Mouse (Mus musculus) urinary bladder, adult 2 months (tissue): ENCODE measurements around the gene Tjp2. TPM values are rescaled to one million over a fixed set of nuclear protein-coding genes. Genes with fewer than 3 reads are reported as not detected.
A peak's percentile ranks its signal among the peaks of the same experiment; 100 is the strongest.
"Not testable (repeated sequence)": the region's sequence is repeated elsewhere in the genome, so short reads cannot be mapped to it uniquely, and the experiment has no call there.

Experiments used
- DNase-seq: peaks from one replicate; pipeline ENCODE4 v3.0.0; 2022; ENCODE audit warnings: low spot score
- polyA plus RNA-seq: library from polyadenylated mRNA; depleted of rRNA; stranded (reverse); fragments of >200 nt; gene quantifications from 2 replicates; pipeline ENCODE4 v1.2.3, GENCODE M21; 2012; rRNA removed

The Tjp2 gene
- 32.2 and 35.7 TPM in 2 replicates for polyA plus RNA-seq

DNA sequence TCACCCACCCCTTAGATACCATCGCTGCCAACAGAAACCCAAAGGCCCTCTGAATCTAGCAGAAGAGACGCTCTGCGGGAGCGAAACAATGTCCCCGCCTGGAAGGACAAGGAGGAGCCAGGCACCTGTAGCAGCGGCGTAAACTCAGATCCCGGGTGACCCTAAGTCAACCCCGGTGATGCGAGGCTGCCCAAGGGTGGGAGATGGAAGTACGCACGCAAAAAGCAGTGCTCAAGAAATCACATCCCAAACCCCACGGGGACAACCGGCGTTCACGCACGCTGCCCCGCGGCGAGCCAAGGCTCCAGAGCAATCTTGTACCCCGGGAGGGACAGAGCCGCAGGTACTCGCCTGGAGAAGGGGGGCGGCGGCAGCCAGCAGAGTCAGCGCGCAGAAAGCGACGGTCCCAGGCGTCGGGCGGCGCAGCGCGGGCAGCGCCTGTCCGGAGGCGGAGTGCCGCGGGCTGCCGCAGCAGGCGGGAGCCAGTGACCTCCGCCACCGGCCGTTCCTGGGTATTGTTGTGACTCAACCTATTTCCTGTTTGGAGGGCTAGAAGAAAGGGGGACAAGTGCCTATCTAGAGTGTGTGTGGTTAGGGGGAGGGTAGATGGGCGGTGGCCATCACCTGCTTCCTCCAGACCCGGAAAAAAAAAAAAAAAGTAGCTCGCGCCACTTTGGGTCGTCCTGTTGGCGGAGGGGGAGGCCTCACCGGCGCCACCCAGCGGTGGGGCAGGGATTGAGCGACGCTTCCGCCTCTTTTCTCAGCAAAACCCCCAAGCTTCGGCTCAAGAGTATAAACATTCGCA is at the start of gene Tjp2:
TSS of gene Tjp2 (minus strand) at position 531 of the 805 bp plus-strand sequence.
- peak; percentile 69 for DNase-seq

DNA sequence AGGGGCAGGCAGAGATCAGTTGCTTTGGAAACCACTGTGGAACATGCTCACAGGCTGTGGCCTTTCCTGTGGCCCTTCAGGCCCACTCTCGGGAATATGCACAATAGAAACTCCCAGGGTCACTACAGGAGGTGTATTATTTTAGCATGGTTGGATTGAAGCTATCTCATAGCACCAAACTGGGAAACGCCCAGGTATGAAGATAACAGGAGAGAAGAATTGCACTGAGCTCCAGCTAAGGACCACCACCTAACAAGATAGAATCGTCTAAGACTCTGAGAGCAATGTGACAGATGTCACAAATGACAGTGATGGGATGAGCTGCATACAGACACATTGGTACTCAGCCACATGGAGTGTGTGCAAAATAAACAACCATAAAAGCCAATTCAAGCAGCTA is 49.5 kb upstream of the Tjp2 start:
- DNase-seq, result no peak

DNA sequence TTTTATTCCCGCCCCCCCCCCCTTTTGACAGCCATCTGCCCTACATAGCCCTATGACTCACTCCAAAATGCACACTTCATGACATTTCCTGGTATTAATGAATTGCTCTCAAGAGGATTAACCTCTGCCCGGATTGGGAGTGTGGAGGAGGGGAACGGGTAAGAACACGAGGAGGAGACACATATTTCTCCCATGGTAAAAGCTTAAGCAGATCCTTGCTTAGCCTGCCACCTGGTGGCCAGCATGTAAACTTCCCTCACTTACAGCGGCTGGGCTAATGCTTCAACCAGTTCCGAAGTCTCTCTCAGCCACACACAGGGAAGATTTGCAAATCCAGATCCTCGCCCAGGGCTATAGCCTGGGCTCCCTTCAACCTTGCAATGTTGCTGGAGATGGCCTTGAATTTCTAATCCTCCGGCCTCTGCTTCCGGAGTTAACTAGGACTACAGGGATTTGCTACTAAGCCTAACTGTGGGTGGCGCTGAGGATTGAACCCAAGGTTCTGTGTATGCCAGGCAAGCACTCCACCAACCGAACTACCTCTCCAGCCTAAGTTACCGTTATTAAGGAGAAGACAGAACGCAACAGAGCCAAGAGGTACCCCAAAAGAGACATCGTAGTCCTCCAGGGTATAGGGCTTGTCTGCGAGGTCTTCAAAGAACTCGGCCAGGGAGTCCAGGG is 47.1 kb upstream of the Tjp2 start:
- peak; percentile 65 for DNase-seq

DNA sequence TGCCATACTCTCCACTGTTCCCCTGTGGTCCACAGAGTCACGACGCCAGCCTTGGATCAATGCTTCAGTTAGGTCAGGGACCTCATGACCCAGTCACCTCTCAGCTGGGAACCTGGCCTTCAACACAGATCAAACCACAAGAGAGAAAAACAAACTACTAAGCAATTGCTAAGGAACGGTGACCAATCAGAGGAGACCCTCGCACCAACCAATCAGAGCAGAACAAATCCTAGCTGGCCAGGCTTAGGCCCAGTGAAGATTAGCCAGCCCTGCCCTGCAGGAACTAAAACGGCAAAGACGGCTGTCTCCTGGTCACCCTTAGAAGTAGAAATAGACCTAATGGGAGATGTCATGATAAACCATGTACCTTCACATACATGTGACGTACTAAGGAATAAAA is 46.5 kb upstream of the Tjp2 start:
- DNase-seq, result no peak

DNA sequence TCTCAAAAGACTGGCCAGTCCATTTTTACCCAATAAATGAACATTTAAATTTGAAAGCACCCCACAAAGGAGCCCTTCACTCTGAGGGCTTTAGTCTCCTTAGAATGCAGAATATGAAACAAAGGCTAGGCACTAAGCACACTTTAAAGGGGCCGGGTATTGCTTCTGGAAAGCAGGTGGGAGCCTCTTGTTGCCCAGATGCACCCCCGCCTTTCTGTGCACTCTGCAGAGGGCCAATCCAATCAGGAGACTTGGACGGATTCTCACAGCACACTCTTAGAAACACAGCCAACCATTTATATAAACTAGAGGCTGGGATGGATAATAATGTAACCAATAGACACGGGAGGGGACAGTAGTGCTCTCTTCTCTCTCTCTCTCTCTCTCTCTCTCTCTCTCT is 43.7 kb upstream of the Tjp2 start:
- no peak for DNase-seq

DNA sequence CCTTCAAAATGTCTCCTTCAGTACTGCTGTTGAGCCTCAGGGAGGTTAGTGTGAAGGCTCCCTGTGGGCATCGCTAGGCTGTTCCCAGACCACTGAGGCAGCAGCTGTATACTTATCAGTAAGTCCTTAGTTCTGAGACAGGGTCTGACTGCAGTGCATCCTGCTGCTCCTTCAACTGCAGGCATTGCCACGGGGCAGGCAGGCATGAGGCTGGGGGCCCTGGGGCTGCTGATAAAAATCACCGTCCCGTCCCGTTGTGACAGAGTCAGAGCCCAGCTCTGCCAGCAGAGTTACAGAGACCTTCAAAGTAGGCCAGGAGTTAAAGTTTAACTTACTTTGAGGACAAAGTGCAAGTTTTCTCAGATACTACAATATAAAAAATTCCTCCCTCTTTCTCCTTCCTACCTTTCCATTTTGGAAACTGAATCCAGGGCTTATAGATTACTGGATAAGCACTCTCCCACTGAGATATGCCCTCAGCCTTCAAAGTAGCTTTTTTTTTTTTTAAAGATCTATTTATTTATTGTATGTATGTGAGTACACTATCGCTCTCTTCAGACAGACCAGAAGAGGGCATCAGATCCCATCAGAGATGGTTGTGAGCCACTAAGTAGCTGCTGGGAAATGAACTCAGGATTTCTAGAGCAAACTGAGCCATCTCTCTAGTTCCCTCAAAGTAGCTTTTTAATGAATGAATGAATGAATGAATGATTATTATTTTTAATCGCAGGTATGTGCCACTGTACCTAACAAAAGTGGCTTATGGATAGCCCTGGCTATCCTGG is 41.4 kb upstream of the Tjp2 start:
- DNase-seq, result no peak

DNA sequence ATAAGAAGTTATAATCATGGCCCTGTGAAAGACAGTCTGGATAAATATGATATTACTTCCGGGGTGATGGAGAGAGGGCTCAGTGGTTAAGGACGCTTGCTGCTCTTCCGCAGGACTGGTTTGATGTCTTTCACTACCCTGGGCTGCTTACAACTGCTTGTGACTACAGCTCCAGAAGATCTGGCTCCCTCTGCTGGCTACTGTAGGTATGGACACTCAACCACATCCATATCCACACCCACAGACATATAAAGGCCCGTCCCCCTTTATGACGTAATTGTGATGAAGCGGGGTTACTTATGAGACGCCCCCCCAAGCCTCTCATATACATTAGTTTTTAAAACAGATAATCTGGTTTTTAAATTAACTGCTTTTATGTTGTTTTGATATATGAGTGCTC is 40.2 kb upstream of the Tjp2 start:
- no peak for DNase-seq

DNA sequence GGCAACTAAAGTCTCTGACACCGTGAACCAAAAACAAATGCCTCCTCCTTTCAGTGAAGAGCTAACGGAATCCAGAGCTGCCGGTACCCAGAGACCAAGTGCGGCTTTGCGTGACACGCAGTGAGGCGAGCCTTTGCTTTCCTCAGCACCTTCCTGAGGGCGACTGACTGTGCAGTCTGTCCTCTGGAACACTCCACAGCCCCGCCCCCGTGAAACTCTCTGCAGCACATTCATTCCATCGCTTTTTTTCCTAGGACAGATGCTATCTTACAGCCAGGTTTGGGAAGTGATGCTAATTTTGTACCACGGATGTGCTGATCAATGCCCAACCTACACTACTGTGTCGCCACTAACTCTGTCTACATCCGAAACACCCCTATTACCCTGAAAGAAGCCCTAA is 37.9 kb upstream of the Tjp2 start:
- no peak for DNase-seq

DNA sequence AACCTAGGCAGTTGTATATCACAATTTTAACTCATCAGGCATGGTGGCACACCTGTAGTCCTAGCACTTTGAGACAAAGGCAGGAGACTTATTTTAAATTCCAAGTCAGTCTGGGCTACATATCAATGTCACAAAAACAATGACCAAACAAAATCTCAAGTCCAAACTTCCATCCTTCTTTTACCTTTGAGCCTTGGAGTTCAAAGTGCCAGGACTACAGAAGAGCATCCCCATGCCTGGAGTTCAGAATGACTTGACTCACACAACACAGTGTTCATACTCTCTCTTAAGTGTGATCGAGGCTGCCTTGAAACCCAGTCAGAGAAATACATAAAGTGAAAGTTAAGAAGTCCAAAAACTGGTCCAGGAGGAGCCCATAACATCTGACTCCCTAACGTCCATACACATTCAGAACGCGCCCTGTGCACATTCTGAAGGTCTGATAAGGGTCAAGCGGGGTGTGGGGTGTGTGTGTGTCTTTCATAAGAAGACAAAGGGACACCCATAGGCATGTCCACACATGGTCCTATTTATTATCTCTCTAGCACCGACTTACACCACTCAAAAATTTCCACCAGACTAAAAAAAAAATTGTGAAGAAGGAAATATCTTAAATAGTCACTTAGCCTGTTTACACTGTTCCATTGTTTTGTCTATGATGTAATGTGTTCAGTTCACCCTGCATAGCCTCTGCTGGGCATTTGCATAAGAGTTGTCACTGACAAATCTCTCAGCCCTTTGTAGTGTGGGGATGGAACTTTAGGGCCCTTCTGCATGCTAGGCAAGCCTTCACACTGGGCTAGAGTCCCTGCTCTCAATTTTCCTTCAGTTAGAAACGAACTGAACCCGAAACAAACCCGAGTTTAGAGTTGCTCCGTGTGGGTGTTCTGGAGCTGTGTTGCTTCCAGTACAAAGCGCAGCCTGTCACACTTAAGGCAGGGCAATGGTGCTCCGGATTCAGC is 34.8 kb upstream of the Tjp2 start:
- no peak for DNase-seq

DNA sequence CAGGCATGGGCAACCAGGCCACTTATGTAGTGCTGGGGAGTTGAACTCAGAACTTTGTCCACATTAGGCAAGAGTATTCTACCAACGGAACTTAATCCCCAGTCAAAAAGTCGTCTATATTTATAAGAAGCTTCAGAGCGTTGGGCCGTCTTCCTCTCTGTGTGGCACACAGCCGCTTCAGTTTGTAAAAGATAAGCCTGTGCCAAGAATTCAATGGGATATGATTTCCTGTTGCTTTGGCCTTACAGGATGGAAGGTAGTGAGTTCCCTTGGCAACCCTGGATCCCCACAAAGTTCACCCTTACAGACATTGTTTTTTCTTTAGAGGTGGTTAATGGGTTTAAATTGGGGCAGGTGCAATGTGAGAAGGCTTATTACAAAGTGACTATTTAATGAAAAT is 33.5 kb upstream of the Tjp2 start:
- DNase-seq, result no peak

DNA sequence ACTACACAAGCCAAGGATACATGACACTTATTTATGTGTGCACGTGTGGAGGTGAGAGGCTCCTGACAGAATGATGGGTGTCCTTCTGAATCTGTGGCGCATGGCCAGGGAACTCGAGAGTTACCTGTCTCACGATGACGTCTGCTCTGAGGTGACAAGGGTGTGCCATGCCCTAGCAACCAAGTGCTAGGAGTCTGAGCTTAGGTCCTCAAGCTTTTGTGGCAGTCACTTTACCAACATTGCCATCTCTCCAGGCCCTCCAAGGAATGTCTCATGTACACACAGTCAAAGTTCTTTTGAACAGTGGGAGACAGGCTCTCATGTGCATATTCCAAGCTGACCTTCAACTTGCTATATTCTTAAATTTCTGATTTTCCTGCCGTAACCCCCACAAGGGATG is 33.1 kb upstream of the Tjp2 start:
- DNase-seq, result no peak

DNA sequence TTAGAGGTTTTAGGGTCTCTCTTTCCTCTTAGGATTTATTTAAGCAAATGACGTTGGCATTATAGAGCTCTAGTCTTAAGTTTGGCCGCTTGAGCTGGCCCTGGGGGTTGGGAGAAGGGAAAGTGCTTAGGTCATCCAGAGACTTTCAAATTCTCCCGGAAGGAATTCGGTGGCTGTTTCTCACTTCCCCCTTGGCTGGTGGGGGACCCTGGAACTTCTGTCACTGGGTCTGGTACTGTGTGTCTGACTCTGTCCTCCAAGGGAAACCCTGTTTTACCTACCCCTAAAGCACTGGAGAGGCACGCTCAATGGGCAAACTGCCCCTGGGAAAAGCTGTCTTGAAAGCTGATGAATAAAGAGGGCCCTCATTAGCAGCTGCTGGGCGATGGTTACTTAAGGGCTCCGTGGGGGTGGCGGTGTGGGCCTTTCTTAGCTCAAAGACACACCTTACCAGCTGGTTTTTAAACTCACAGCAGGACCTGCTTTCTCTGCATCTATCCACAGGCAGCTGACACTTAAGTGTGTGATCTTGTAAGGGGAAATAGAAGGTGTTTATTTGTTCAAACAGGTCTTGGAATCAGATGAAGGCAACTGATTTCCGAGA is 28.9 kb upstream of the Tjp2 start:
- DNase-seq, result no peak

DNA sequence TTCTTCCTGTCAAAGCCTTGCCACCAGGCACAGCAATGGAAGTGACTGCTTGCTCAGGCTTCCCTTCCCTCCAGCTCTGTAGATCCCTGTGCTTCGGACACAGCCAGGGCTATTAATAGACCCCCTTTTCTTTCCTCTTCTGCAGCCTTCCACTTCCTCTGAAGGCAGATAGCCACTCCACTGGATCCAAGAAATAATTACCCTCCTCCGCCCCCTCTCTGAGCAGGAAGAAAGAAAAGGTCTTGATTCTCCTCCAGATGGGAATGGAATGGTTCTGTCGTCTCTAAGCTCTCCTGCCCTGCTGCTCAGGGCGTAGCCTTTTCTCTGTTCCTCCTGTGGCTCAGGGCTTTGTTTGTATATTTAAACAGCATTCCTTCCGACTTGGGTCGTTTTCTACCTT is 27.0 kb upstream of the Tjp2 start:
- no peak for DNase-seq

DNA sequence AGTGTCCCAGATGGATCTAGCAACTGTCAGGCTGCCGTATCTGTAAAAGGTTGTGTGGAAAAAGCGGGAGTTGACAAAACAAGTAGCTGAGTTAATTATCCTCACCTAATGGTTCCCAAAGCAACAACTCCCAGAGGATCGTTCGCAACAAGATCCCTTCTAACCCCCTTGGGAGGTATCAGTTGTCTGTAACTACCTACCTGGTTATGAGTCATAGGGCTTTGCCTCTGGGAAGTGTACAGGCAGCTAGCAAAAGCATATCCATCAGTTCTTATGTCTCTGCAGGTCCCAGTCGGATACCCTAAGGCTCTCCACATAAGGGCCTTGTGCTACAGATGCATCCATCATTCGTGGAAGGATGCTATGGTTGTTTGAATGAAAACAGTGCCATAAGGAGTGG is 18.5 kb upstream of the Tjp2 start:
- no peak for DNase-seq

DNA sequence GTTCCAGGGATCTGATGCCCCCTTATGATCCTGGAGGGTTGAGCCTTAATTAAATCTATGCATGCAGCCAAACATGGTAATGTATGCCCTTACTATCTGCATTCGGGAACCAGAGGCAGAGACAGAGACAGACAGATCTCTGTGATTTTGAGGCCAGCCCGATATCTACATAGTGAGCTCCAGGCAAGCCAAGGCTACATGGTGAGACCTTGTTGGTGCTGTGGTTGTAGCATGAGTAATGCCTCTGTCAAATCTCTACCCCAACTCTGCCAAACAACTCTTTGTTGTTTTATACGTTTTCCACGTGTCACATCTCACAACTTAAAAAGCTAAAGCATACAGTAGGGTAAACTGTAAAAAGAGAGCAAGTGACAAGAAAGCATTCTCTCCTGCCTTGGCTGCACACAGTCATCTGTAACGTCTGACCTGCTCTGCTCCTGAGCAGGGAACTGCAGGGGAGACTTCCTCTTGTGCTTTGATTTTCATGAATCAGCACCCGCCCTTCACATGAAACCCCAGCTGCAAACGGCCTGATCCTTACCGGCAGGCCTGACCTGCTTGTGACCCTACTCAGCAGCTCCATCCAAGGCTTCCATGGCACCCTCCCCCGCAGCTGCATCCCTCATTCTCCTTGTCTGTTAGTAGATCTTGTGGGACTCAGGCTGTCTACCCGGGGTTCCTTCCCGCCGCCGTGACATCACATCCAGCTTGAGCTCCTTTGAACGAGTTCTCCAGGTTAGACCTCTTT is 17.1 kb upstream of the Tjp2 start:
- no peak for DNase-seq

DNA sequence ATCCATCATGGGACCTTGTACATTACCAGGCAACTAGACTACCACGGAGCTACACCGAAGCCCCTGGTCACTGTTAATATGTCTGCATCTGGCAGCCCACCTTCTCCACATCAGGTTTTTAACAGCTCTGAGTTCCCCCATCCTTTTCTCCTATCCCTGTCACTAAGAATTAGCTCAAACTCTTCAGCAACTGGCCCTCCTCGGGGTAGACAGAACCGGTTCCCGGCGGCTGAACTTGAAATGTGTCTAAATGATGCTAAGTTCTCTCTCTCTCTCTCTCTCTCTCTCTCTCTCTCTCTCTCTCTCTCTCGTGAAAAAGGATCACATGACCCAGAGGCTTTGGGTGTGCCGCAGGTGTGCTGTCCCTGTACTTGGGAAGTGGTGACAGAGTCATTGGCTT is 16.4 kb upstream of the Tjp2 start:
- no peak for DNase-seq

DNA sequence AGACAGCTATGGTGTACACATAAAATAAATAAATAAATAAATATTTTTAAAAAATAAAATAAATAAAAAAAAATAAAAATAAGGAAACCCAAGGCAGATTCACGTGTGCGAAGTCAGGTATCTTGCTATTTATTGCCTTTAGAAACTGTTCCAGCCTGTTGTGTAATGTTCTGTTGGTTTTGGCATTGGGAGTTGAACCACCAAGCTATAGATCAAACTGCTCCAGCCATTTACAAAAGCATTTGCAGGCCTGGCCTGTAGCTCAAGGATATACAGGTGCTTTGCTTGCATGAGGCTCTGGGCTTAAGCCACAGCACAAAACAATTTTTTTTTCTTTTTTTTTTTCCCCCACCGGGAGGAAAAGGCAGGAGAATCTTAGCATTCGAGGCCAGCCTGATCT is 13.2 kb upstream of the Tjp2 start:
- DNase-seq, result no peak

DNA sequence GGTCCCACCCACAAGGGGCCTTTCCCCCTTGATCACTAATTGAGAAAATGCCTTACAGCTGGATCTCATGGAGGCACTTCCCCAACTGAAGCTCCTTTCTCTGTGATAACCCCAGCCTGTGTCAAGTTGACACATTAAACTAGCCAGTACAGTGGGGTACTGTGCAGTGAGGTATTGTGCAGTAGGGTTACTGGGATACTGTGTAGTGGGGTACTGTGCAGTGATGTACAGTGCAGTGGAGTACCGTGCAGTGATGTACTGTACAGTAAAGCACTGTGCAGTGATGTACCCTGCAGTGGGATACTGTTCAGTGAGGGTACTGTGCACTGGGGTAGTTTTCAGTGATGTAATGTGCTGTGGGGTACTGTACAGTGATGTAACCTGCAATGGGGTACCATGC is 7.5 kb upstream of the Tjp2 start:
- DNase-seq, result not testable (repeated sequence)

DNA sequence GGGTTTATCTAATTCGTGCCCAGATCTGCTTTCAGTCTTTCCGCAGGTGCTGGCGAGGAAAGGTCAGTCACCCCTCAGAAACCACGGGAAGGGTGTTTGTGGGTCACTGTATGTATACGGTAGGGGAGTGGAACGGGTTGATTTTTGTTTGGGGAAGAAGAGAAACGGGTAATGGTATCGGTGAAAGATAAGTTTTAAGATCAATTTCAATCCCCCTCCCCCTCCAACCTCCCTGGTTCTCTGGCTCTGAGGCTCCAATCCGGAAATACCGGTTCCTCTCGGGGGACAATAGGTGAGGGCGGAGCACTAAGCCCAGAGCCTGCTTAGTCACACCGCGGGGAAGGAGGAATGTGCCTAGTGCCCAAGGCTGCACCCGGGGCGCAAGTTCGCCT is 471 bp upstream of the Tjp2 start:
- peak; percentile 44 for DNase-seq

DNA sequence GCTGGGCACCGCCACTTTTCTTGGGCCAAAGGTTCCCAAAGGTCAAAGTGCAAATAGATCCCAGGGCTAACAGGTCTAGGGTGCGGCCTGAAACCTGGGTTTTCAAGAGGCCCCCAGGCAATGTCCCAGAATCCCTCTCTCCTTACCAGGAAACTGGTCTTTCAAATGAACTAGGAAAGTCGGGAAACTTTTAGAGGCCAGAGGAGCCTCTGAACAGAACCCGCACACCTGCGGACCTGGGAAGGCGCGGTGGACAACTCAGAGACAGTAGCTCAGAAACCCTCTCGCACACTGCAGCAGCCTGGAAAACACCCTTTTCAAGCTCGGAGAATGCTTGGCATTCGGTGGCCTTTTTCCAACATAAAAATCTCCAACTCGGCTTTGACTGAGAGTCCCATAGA is 979 bp downstream of the Tjp2 start:
- DNase-seq, result no peak
